Comparison of ENCODE assay signal across 8 mouse cellular contexts in genomic region chr11:60913301-60914196, GRCm38 (mm10). TPM values are rescaled to one million over a fixed set of nuclear protein-coding genes. Genes with fewer than 3 reads are reported as not detected.
DNase-seq lines count a peak whose midpoint lies in the region; ATAC-seq lines count a peak whose summit lies in the region.

No protein-coding gene starts in this region.

- H3K9ac ChIP-seq in hindbrain, embryonic 14.5 days: peak overlapping the region; percentile 98

- H3K27me3 ChIP-seq in hindbrain, embryonic 14.5 days (ENCODE audit: control insufficient read depth, insufficient read depth, low read length): no peaks in the 10 kb centered on the region

- no peaks in the 10 kb centered on the region for H3K9me3 ChIP-seq in hindbrain, embryonic 14.5 days (ENCODE audit: control insufficient read depth, low read length)

- peak; percentile 90 for DNase-seq in R1 (ENCODE audit: low read depth, low spot score)
- DNase-seq in cerebellum, postnatal 14 days: peak; percentile 94 to 95
- peak; percentile 83 to 84 for DNase-seq in frontal cortex, postnatal 25 days (ENCODE audit: low spot score in 2 of 2)
- peak; percentile 92 for DNase-seq in hindbrain, embryonic 14.5 days (ENCODE audit: low spot score)
- peak; percentile 89 for DNase-seq in layer of hippocampus, postnatal 36 days
- peak; percentile 93 for DNase-seq in lung, postnatal 25 days (ENCODE audit: low spot score)
- DNase-seq in retina, adult 2 months (ENCODE audit: low read depth, low spot score): peak; percentile 73
- DNase-seq in thymus, postnatal 25 days: peak; percentile 90

- H3K36me3 ChIP-seq in hindbrain, embryonic 14.5 days (replicated peaks; ENCODE audit: control insufficient read depth, insufficient read depth): no peaks in the 10 kb centered on the region; the same call in 1 of the 2 replicates

- H3K4me3 ChIP-seq in hindbrain, embryonic 14.5 days (replicated peaks; ENCODE audit: low read length): peak overlapping the region; percentile 97

- H3K4me2 ChIP-seq in hindbrain, embryonic 14.5 days (replicated peaks): peak overlapping the region; percentile 92

- under 1% methylated on average over 85 of the region's 86 CpGs for WGBS in hindbrain, embryonic 14.5 days

- peak overlapping the region; percentile 83 for H3K27ac ChIP-seq in hindbrain, embryonic 14.5 days

- H3K4me1 ChIP-seq in hindbrain, embryonic 14.5 days (replicated peaks; ENCODE audit: control insufficient read depth, insufficient read depth, low read length): peaks cover 26% of the 10 kb centered on the region

- ATAC-seq in hindbrain, embryonic 14.5 days (ENCODE audit: low FRiP score): peak; percentile 93

RNA-seq across cellular contexts. Expression of gene Natd1, which starts 1.0 kb away (rescaled TPM):
- polyA plus RNA-seq in hindbrain, embryonic 14.5 days (2014; fragmentation: Nextera tagmentation; extraction: Ambion mirVana): 26.2 and 32.5 TPM in 2 replicates
- total RNA-seq in layer of hippocampus, postnatal 36 days (2021): 10 to 100 TPM; 11.3 to 12.3 TPM

RNA-seq across cellular contexts. Expression of gene Map2k3, which starts 18.3 kb away (rescaled TPM):
- 23.5 and 24.3 TPM in 2 replicates for polyA plus RNA-seq in hindbrain, embryonic 14.5 days (2014; fragmentation: Nextera tagmentation; extraction: Ambion mirVana)
- total RNA-seq in layer of hippocampus, postnatal 36 days (2021): 10 to 100 TPM; 12.4 to 14.8 TPM

RNA-seq across cellular contexts. Expression of gene Tmem11, which starts 34.5 kb away (rescaled TPM):
- polyA plus RNA-seq in hindbrain, embryonic 14.5 days (2014; fragmentation: Nextera tagmentation; extraction: Ambion mirVana): 52.4 and 57.7 TPM in 2 replicates
- 10 to 100 TPM; 28.1 to 28.4 TPM for total RNA-seq in layer of hippocampus, postnatal 36 days (2021)

Comparison
In these comparisons a context has a peak if more than half of its experiments do, and no peak if none do; other contexts are left out.
1. Peak in every context shown above with its lines: DNase-seq, ATAC-seq, H3K4me3 ChIP-seq and H3K27ac ChIP-seq.